Mouse (Mus musculus) monocyte, adult 5-6 weeks (primary cell): ENCODE measurements around the gene Capn8. TPM values are rescaled to one million over a fixed set of nuclear protein-coding genes. Genes with fewer than 3 reads are reported as not detected.
"Not testable (repeated sequence)": the region's sequence is repeated elsewhere in the genome, so short reads cannot be mapped to it uniquely, and the experiment has no call there.

Experiments used
- ATAC-seq: fragments of 153-309, 156-312 bp; replicated peaks from 2 replicates; pipeline ENCODE4 v1.8.0; 2017; ENCODE audit warnings: mild to moderate bottlenecking; ENCODE audit not compliant: low TSS enrichment, insufficient number of reproducible peaks, severe bottlenecking, poor library complexity, low FRiP score
- total RNA-seq: library from RNA; stranded (forward); fragments of 200-1000, 200-491, 200-594 nt; gene quantifications from 3 replicates; pipeline ENCODE4 v1.2.3, GENCODE M21; 2017

The Capn8 gene
- total RNA-seq, 1 experiment from 2014 or later: not detected

DNA sequence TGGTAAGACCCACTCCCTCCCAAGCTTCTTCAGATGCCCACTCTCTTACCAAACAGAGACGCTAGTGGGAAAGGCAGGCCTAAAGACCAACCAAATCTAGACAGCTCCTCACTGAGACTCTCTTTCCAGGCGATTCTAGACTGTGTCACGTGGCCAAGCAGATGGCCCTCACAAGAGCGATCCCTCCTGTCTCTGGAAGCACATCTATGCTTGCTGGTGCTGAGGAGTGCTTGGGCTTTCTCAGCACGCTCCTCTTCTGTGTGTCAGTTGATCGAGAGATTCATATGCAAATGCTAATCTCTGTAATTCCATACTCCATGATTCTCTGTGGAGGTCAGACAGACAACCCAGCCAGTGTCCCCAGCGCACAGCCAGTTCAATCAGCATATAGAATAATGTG is 26.7 kb downstream of the Capn8 start:
- ATAC-seq: no peak

DNA sequence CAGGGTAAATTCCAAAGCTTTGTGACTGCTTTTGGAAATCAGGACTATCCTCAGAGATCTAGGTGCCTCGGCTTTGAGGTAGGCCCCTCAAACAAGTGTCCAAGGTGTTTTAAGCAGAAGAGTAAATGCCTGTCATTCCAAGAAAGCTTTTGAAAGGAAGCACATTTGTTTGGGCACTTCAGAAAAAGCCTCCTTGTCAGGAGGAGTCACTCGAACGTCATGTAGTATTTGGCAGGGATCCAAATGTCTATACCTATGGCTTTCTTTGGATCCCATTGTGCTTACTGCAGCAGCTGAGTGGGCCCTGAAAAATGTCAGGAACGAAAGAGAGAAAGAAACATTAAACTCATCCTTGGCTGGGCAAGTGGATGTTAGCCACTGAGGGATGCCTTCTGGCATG is 27.6 kb downstream of the Capn8 start:
- ATAC-seq: no peak

DNA sequence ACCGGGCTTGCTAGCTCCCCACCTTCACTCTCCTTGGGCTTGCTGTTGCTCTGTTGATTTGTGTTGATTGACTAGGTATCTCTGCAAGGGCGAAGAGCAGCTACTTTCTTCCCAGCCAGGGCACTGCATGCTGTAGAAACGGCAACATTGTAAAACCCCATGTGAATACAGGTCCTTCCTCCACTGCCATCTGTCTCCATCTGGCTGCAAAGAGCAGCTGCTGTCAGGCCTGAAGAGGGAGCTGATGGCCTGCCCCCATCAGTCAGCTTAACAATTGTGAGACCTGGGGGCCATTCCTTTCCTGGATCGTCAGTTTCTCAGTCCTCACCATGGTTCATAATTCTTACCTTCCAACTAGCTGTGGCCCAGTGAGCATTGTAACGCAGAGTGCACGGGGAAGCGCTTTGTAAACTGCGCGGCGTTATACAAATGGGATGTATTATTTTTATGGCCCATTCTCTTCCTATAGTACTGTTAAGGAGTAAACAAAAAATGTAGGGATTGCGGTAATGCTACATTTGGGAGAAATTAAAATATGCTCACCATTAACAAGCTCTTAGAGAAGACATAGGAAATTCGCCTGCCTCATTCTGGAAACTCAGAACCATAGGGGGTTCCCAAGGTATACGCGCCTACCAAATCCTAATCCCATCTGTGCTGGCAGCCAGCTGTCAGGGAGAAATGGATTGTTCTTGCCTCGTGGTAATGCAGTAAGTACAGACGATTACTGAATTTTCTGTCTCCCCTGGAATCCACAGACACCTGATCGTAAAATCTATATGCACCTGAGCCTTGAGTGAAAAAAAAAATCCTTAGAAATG is 40.7 kb downstream of the Capn8 start:
- no peak for ATAC-seq

DNA sequence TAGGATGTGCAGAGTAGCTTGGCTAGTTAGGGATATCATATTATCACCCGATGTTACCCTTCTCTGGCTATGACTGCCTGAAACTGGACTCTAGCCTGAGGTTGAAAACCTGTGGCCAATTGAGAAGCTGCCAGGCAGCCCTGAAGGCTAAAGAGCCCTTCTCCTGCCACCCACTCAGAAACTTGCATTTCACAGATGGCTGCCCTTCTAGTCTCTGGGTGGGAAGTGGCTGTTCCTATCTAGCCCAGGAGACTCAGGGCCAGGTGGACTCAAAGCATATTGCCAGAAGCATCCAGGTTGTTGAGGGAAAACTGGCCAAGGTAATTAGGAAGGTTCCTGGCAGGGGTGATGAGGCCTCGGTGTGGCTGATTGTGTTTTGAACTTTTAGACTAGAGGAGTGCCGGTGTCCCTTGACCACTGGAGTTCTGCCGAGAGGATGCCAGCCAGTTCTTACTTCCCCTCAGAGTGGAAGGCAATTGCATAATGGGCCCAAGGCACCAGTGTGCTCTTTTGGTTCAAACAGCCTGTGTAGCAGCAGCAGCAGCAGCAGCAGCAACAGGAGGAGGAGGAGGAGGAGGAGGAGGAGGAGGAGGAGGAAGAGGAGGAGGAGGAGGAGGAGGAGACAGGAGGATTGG is 45.0 kb downstream of the Capn8 start:
- ATAC-seq: no peak

DNA sequence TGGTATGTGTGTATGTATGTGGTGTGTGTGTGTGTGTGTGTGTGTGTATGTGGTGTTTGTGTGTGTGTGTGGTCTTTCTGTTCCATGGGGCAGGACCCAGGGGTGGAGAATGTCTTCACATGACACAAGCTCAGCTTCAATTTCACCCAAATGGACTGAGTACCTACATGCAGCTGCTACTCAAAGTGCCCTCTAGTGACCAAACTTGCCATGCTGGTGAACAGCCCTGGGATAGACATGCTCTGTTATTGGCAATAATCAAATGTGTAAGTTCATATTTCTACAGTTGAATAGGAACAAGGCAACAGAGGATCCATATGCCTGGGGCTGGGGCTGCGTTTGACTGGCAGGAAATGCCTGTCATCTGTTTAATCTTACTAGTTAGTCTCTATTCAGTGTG is 50.7 kb downstream of the Capn8 start:
- ATAC-seq: no peak

DNA sequence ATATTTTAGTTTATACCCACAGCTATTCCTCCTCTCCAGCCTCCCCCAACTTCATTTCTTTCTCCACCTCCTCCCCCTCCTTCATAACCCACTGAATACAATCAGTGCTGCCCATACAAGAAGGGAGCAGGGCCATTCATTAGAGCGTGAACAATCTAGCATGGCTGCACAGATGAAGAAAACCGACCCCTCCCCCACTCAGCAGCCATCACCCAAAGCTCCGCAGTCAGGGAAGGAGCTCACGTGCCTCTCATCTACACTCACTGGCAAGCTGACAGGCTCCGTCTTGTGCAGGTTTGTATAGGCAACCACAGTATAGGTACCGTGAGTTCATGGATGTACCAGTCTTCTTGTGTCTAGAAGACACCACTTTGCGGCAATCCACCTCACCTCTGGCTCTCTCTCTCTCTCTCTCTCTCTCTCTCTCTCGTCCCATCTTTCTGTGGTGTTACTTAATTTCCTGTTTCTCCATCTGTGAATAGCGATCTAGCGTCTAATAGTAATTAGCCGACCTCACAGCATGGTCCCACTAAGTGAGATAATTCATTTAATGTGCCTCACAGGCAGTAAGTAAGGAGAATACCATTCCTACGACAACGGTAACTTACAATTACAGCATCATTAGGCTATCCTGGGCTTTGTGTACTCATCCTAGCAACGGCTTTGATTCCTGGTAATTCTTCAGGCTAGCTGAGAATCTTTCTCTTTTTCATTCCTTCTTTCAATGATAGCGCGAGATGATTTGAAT is 53.6 kb downstream of the Capn8 start:
- no peak for ATAC-seq

DNA sequence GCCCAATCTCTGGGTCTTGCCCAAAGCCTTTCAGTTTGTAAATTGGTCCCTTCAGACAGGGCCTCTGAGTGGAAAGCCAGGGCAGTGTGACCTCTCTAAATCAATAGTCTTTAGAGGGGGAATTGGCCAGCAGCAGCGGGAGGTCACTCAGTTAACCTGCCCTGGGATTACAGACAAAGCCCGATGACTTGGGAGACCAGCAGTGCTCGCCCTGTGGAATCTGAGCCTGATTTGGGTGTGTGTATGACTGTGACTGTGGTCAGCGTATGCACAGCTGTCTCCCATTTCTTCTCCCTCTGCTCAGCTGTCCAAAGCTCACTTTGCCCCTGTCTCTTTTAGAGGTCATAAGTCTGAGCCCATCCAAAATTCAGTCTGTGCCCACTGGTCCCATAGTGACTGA is 55.7 kb downstream of the Capn8 start:
- no peak for ATAC-seq

DNA sequence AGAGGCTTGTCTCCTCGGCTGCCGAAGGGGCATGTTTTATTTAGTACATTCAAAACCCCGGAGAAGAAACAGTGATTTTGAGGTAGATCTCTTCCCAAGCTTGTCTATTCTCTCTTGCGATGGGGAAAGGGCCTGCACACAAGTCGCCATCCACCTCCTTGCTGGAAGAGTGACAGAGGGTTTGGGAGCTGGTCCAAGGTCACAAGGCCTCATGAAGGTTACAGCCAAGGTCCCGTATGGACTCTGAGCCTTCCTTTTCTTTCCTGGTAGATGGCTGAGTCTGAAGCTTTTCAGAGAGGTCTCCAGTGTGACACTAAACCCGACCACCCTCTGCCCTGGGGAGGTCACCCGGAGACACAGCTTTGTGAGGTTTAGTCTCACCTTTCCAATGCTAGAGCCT is 56.4 kb downstream of the Capn8 start:
- ATAC-seq: no peak

DNA sequence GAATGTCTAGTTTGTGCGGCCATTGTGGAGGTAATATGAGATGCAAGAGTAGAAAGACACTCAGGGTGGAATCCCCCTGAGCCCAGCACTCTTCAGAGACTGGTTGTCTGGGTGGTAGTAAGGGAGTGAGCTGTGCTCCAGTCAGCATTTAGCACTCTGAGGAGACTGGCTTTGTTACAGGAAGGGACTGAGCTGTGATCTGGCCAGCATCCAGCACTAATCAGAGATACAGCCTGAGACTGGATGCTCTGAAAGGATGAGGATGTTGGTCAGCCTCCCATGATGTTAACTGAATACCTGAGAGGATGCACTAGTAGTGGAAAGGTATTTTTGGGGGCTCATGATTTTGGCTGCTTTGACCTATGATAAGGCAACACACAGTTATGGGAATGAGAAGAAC is 61.4 kb downstream of the Capn8 start:
- no peak for ATAC-seq

DNA sequence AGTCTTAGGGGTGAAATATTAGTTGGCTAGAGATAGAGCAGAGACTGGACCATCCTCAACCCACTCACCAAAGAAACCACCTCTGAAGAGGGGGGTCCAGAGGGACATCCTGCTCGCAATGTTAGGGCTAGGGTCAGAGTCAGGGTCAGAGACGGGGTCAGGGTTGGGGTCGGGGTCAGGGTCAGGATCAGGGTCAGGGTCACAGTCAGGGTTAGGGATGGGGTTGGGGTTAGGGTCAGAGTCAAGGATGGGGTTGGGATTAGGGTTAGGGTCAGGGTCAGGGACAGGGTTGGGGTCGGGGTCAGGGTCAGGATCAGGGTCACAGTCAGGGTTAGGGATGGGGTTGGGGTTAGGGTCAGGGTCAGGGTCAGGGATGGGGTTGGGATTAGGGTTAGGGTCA is 64.4 kb downstream of the Capn8 start:
- ATAC-seq: no peak

DNA sequence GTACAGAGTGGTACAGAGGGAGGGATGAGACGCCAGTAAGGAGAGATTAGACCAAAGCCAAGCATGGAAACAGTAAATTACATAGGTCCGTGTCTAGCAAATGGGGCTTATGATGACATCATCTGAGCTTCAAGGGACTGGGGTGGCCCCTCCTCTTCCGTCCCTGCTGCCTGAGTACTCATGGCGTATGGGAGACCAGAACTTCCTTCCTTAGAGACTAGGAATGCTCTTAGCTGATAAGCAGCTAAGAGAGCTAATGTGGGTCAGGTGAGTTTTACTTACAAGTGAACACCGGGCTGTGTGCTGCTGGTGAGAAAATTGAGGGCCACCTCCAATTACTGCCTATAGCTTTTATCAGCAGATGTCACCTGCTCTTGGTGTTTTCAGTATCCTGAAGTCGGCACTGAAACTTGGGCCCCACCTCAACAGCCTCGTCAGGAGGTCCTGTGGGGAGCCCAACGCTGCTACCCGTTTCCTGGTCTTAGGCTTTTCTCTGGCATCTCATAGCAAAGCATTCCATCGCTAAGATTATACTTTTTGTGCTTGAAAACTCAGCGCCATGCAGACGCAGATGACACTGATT is 69.0 kb downstream of the Capn8 start:
- ATAC-seq: no peak

DNA sequence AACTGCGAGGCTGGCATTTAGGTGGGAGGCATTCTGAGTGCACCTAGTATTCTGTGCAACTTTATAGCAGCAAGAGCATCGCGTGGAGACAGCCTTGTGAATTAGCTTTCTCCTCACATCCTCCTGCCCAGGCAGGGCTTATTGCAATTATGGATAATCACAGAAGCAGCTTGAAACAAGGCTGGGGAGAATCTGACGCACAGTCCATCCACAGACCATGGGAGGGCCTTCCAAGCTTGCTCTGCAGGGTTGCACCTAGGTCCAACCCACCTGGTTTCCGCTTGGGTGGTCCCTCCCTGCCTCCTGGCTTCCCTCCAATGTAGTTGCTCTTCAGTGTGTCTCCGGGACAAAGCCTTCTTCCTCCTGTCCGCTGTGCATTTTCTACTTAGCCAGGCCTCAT is 74.2 kb downstream of the Capn8 start:
- no peak; the same call in 1 of the 2 replicates for ATAC-seq

DNA sequence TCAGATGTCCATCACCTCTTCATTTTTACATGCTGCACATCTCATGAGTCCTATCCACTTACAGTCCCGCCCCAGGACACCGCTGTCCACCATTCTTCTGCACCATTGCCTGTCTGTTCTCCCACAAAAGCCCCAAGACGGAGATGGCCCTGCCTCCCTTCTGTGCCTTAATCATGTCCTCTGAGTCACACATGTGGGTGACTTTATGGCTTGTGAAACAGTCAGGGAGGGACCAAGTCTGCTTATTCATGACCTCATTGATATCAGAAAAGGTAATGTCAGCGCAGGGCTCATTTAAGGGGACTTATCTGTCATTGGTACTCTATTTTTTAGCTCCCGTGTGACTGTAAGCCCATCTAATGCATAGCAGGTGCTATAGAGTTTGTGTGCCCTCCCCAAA is 74.6 kb downstream of the Capn8 start:
- ATAC-seq: no peak

DNA sequence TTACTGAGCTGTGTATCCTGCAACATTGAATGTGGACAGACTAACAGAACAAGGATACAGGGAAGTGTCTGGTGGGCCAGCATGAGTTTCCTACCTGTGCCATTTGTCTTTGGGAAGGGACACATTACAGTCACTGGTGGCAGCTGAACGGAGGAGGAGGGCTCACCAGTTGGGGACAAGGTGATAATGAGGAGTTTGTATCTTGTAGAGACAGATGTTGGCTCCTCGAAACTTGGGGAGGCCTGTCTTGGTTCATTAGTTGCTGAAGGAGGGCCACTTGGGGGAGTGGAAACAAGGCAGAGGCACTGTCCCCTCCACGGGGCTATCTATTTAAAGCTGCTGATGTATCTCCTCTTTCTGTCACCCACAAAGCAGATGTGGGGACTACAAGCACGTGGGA is 75.3 kb downstream of the Capn8 start:
- ATAC-seq: no peak

DNA sequence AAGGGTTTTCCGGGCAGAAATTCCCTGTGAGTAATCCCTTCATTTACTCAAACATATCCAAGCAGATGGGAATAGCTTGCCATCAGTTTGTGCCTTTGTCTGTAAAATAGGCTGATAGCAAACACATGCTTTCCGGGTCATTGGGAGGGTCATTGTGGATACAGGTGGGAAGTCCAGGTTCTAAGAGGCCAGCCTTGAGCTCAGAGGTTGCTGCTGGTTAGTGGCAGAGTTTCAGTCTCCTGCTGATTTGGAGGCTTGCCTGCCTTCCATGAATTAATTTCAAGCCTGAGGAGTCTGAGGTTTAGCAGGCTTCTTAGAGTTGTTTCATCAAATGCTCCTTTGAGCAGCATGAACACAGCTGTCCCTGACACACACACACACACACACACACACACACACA is 78.0 kb downstream of the Capn8 start:
- ATAC-seq: no peak

DNA sequence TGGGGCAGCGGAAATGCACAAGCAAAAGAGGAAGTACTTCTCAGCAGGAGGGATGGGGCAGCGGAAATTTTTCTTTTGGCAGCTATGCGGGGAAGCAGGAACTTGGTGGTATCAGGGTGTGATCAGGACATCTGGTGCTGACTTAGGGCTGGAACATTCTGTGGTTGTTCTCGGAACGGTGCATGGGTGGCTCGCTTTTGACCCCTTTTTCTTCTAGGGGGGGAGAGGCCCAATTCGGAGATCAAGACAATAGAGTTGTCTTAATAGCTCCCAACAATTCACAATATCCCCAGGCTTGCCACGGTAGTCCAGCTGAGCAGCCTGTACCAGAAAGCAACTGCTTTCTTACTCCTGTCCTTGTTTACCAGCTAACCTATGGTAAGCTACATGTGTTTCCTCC is 79.6 kb downstream of the Capn8 start:
- not testable (repeated sequence) for ATAC-seq

DNA sequence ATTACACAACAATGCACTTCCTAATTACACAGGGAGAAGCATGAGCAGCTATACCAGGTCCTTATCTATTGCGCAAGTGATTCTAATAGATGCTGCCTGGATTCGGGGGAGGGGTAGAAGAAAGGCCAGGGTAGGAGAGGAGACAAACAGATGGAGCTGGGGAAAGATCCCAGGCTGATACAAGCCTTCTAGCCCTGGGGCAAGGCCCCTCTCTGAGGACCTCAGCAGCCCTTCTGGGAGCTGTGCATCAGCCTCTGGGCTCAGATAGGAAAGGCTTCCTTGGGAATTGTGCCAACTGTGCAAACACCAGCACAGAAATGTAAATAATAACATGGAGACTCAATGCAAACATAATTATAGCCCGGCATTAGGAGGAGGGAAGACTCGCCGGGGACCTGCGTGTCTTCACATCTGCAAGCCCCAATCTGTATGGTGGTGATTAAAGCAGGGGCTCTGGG is 80.4 kb downstream of the Capn8 start:
- no peak for ATAC-seq

DNA sequence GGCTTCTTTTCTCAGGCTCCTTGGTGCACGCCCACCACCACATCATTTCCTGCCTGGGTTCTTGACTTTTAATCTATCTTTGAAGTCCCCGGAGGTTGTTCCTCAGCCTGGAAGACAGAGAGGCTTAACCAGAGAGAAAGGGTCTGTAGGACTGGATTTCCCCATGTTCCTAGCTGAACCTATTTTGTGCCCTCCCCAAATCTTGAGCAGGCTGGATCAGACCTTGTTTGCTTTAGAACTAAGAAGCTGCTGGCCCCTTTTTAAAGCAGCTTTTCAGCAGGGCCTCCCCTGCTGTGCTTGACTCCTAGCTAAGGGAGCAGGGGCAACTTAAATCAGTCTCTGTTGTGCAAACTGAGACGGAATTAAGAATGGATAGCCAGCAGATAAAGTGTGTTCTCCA is 82.0 kb downstream of the Capn8 start:
- no peak for ATAC-seq

DNA sequence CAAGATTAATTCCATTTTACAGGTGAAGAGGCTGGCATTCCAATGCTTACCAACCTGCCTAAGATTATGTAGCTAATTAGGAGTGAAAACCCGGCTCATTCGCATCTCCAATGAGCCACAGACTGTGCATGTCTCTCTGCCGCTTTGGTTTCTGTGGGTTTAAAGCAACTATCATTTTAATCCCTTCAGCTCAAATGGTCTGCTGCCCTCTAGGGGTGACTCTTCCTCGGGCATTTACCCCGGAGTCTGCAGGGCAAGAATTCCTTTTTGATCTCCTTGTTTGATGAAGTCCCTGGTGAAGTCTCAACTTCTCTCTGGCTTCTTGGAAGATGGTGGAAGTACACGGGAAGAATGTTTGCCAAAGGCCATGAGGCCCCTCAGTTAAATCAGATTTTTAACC is 93.0 kb downstream of the Capn8 start:
- ATAC-seq: no peak
